Mouse (Mus musculus) colon, adult 2 months (tissue): ENCODE measurements around the gene Cxcr5. TPM values are rescaled to one million over a fixed set of nuclear protein-coding genes. Genes with fewer than 3 reads are reported as not detected.

ENCODE experiments used
- polyA plus RNA-seq: library from polyadenylated mRNA; depleted of rRNA; stranded (reverse); fragments of >200 nt; gene quantifications from 2 replicates; pipeline ENCODE4 v1.2.3, GENCODE M21; 2012; rRNA removed

Cxcr5 gene
- 3.2 and 3.3 TPM in 2 replicates for polyA plus RNA-seq

DNA sequence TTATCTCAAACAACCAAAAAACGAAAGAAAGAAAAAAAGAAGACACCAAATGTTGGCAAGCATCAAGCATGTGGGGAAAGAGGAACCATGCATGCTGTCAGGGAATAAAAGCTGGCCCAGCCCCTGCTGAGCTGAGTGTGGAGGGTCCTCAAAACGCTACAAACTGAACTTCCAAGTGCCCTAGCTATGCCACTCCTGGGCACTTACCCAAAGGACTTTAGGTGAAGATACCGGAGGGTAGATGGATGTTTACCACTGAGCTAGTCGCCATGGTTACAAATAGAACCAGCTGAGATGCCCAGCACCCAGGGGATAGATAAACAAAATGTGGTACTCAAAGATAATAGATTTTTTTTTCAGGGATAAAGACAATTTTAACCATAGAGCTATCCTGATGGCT is at the start of gene Cxcr5:
Gene Cxcr5 (minus strand): TSS at position 281 of the 400 bp plus-strand sequence.

DNA sequence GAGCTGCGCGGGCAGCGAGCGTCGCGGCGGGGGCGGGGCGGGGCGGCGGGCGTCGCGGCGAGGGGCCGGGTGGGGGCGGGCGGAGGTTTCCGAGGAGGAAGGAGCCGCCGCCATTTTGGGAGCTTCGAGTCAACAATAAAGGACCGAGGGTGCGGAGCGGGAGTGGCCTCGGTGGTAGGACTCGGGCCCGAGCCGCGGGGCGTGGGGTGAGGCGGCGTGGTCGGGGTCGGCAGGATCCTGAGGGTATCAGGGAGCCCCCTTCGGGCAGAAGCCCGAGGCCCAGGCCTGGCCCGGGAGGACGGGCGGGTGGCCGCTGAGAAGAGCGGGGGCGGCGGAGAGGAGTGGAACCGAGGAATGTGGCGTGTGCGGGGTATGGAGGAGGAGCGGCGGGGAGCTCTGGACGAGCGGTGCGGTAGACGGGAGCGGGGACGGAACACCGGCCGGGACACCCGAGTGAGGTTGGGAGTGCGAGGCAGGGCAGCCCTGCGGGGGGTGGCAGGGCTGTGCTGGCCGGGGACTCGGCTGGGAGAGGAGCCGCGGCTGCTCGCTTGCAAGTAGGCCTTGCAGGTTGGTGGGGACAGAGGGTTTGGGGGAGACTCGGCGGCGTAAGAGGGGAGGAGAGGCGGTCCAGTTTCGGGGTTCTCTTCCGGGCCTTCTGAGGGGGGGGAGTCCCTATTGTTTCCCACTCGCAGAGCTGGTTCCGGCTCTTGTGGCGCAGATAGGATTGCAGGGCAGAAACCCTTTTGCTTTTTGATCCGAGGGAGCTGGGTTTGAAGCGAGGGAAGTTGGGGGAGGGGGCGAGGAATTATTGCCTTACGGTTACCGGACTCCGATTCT is 43.3 kb upstream of the Cxcr5 start, which contains the start of gene Ddx6:
Gene Ddx6 (plus strand): TSS at position 114 of the 837 bp plus-strand sequence.

DNA sequence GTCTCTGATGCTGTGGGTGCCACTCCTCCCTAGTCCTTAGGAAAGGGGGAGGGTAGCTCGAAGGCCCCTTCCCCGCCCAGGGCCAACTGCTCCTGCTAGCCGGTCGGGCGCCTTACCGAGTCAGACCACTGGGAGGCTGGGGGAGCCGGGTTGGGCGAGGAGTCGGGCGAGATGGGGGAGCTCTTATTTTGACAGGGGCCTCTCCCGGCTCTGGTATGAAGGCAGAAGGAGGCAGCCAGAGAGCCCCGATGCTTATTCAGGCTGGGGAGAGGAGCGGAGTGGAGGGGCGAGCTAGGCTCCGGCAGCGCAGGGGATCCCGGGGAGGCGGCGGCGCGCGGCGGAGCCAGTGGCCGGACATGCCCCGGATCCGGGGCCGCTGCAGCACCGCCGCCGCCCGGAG is 79.1 kb downstream of the Cxcr5 start, which contains the start of gene Bcl9l:
Gene Bcl9l (plus strand): TSS at position 274 of the 400 bp plus-strand sequence.

Other genes with a start within 250 kb of the Cxcr5 start
- gene C2cd2l, start 241.6 kb downstream of the Cxcr5 start, polyA plus RNA-seq: 115 and 139 TPM in 2 replicates
- gene Dpagt1, start 235.9 kb downstream of the Cxcr5 start, polyA plus RNA-seq: 62.8 and 83.7 TPM in 2 replicates
- gene H2afx, start 227.2 kb downstream of the Cxcr5 start, polyA plus RNA-seq: 154 and 173 TPM in 2 replicates
- 34.5 and 35.2 TPM in 2 replicates for gene Hmbs, start 217.6 kb downstream of the Cxcr5 start, polyA plus RNA-seq
- 16.6 and 18.3 TPM in 2 replicates for gene Vps11, start 200.2 kb downstream of the Cxcr5 start, polyA plus RNA-seq
- gene Hyou1, start 182.4 kb downstream of the Cxcr5 start, polyA plus RNA-seq: 43.9 and 44.8 TPM in 2 replicates
- gene Slc37a4, start 165.0 kb downstream of the Cxcr5 start, polyA plus RNA-seq: 37.0 and 46.0 TPM in 2 replicates
- 84.4 and 119 TPM in 2 replicates for gene Rps25, start 154.7 kb downstream of the Cxcr5 start, polyA plus RNA-seq
- 44.3 and 46.5 TPM in 2 replicates for gene Trappc4, start 154.3 kb downstream of the Cxcr5 start, polyA plus RNA-seq
- 30.0 and 36.4 TPM in 2 replicates for gene Ccdc84, start 143.3 kb downstream of the Cxcr5 start, polyA plus RNA-seq
- gene Foxr1, start 120.7 kb downstream of the Cxcr5 start, polyA plus RNA-seq: not detected in 2 replicates
- 0.21 TPM in 1 of 2 replicates, not detected in the other for gene Upk2, start 106.9 kb downstream of the Cxcr5 start, polyA plus RNA-seq
- 23.6 and 37.6 TPM in 2 replicates for gene Bcl9l, start 79.1 kb downstream of the Cxcr5 start, polyA plus RNA-seq
- gene Ddx6, start 43.0 kb upstream of the Cxcr5 start, polyA plus RNA-seq: 11.9 and 13.1 TPM in 2 replicates
- gene Treh, start 111.4 kb upstream of the Cxcr5 start, polyA plus RNA-seq: 0.19 and 0.20 TPM in 2 replicates
- 127 and 138 TPM in 2 replicates for gene Phldb1, start 173.3 kb upstream of the Cxcr5 start, polyA plus RNA-seq
- gene Arcn1, start 206.0 kb upstream of the Cxcr5 start, polyA plus RNA-seq: 33.1 and 37.6 TPM in 2 replicates
- 26.7 and 30.0 TPM in 2 replicates for gene Ift46, start 206.0 kb upstream of the Cxcr5 start, polyA plus RNA-seq
- gene Tmem25, start 237.4 kb upstream of the Cxcr5 start, polyA plus RNA-seq: 8.8 and 9.7 TPM in 2 replicates
- gene Ttc36, start 241.2 kb upstream of the Cxcr5 start, polyA plus RNA-seq: 7.1 and 7.5 TPM in 2 replicates